In genomic region chr11:80141825-80142521, GRCm38 (mm10) we compare ENCODE assay signal across 8 mouse cellular contexts. TPM values are rescaled to one million over a fixed set of nuclear protein-coding genes. Genes with fewer than 3 reads are reported as not detected.
DNase-seq lines count a peak whose midpoint lies in the region; ATAC-seq lines count a peak whose summit lies in the region.

Gene Tefm (minus strand): TSS chr11:80142175.

- H3K27ac ChIP-seq in hindbrain, embryonic 16.5 days (ENCODE audit: low read depth, low read length) = peak within 1 kb of the TSS; percentile 85
- peak within 1 kb of the TSS; percentile 57 for H3K27ac ChIP-seq in macrophage

- H3K4me1 ChIP-seq in hindbrain, embryonic 16.5 days (ENCODE audit: control insufficient read depth, insufficient read depth, low read depth, low read length) = peaks cover 10% of the 10 kb centered on the region

- H3K4me2 ChIP-seq in hindbrain, embryonic 16.5 days (ENCODE audit: low read length) = peak within 1 kb of the TSS; percentile 72

- H3K9me3 ChIP-seq in hindbrain, embryonic 16.5 days (ENCODE audit: control insufficient read depth, low read length) = no peaks in the 10 kb centered on the region

- peak within 1 kb of the TSS; percentile 58 for H3K4me3 ChIP-seq in hindbrain, embryonic 16.5 days (ENCODE audit: low read length)
- H3K4me3 ChIP-seq in macrophage (ENCODE audit: inconsistent target) = peak within 1 kb of the TSS; percentile 65

- peak; percentile 89 for DNase-seq in WW6 (ENCODE audit: low read depth, low spot score)
- DNase-seq in cerebellum, postnatal 4 days (ENCODE audit: low spot score in 2 of 2) = peak; percentile 74 to 85
- DNase-seq in gastrocnemius, adult 18-20 months (ENCODE audit: low spot score) = peak; percentile 85
- DNase-seq in left cerebral cortex, adult 18-20 months (ENCODE audit: low spot score in 2 of 2) = peak; percentile 82 to 88
- peak; percentile 87 for DNase-seq in right cerebral cortex, adult 18-20 months
- DNase-seq in urinary bladder, postnatal 10 days (ENCODE audit: low spot score) = peak; percentile 31

- peak; percentile 97 for ATAC-seq in hindbrain, embryonic 16.5 days

- under 1% methylated on average over 40 of the region's 40 CpGs for WGBS in hindbrain, embryonic 16.5 days
- 0% methylated on average over 29 of the region's 40 CpGs for WGBS in macrophage (ENCODE audit: missing documents)

- H3K36me3 ChIP-seq in hindbrain, embryonic 16.5 days (ENCODE audit: control insufficient read depth, insufficient read depth, low read length) = peaks cover 3% of the 10 kb centered on the region; the same call in 1 of the 2 replicates
- peaks cover 17% of the 10 kb centered on the region; the same call in 1 of the 2 replicates for H3K36me3 ChIP-seq in macrophage (ENCODE audit: inconsistent target)

- H3K27me3 ChIP-seq in hindbrain, embryonic 16.5 days (replicated peaks; ENCODE audit: control insufficient read depth, insufficient read depth, low read length) = no peaks in the 10 kb centered on the region

- H3K79me2 ChIP-seq in macrophage (ENCODE audit: inconsistent target) = peaks cover 40% of the 10 kb centered on the region; the same call in 1 of the 2 replicates

- peak within 1 kb of the TSS; percentile 80 for H3K9ac ChIP-seq in hindbrain, embryonic 16.5 days (ENCODE audit: low read depth, low read length)

RNA-seq across cellular contexts. Expression of gene Tefm, which starts in this region (rescaled TPM):
- total RNA-seq in gastrocnemius, adult 18-20 months (2021) = 10 to 100 TPM; 19.2 to 20.5 TPM
- polyA plus RNA-seq in hindbrain, embryonic 16.5 days (2015; fragmentation: Nextera tagmentation; extraction: Ambion mirVana) = 21.0 and 22.0 TPM in 2 replicates
- total RNA-seq in left cerebral cortex, adult 18-20 months (2021) = 1 to 10 TPM; 6.9 to 7.2 TPM
- 10 to 100 TPM in 5 of 26 experiments, 1 to 10 TPM in 21; 1.0 to 12.9 (median 5.6) TPM for total RNA-seq in macrophage (2018; cell fraction: chromatin; rRNA removed)
- 10 to 100 TPM in 18 of 26 experiments, 1 to 10 TPM in 8; 4.6 to 15.5 (median 10.5) TPM for total RNA-seq in macrophage (2018; cell fraction: cytosol; rRNA removed)
- total RNA-seq in macrophage (2018; cell fraction: nucleus; rRNA removed) = 10 to 100 TPM in 10 of 26 experiments, 1 to 10 TPM in 16; 1.6 to 17.8 (median 8.9) TPM
- 7.9 to 16.0 TPM (median 9.1 TPM) in 3 replicates for polyA plus RNA-seq in macrophage (2018)

Comparison
In these comparisons a context has a peak if more than half of its experiments do, and no peak if none do; other contexts are left out.
1. Peak in every context shown above with its lines: DNase-seq, ATAC-seq, H3K4me3 ChIP-seq and H3K27ac ChIP-seq.
2. DNase-seq: peak in every context shown above with its lines; median percentile 89 in WW6; 87 in right cerebral cortex, adult 18-20 months; 85 in gastrocnemius, adult 18-20 months; 85 in left cerebral cortex, adult 18-20 months; 80 in cerebellum, postnatal 4 days; 31 in urinary bladder, postnatal 10 days.